Mouse (Mus musculus) kidney, postnatal 36 days (tissue): Measurements from ENCODE around the gene Car12.

ENCODE experiments used
- DNase-seq, 2 experiments: peaks; one replicate each; pipeline ENCODE4 v3.0.0; 2021 to 2022; ENCODE audit warnings: mixed read lengths in 2 of 2

Car12 gene

GRCm38 (mm10) chr9:66714022-66714515 is 583 bp downstream of the Car12 start:
- DNase-seq, result peak; percentile 59 to 64

DNA sequence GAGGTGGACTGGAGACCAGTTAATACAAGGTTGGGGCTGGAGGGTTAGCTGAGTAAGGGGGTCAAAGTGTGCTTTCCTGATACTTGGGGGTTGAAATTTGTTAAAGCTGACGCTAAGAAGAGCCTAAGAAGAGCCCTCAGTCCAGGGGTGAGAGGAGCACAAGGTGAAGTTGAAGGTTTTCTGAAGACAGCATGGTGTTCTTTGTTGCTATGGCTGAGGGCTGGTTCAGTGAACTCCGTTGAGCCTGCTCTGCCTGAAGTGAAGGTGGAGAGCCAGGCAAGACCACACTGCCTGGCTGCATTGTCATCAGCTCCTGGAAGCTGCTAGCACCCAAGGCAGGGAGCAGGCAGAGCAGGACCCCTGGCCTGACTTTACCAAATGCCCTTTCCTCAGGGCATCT is 1.9 kb downstream of the Car12 start:
- peak in 1 of 2 experiments; percentile 51 for DNase-seq

- DNase-seq, result no peak
These were observed 3.0 kb downstream of the Car12 start for GRCm38 (mm10) chr9:66716533-66716932.

DNA sequence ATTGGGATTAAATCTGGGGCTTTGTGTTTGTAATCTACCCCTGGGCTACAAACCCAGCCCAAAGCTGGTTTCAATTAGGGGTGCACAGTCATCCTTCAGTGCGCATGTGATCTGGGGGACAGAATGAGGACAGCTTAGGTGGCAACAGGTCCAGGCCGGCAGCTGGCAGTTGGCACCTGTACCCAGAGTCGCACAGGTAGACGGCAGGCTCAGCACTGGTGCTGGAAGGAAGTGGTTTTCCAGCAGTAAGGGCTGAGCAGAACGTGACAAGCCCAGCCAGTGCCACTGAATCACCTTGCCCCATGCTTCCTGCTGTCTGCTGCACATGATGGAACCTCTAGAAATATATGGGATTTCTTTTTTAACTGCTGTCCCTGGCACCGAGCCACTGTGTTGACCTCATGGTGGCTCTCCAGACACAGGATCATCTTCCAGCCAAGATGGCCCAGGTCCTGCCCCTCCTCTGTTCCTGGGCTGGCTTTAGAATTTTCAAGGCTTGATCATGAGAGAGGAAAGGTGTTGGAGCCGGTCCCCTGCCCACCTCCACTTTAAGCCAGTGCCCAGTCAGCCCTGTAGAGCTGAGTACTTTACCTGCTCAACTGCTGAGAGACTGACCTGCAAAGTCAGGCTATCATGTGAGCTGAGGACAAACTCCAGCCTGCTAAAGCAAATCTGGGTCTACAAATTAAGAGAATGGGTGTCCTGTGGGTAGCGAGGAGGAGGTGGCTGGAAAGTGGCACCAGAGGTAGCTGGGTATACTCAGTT is 7.4 kb downstream of the Car12 start:
- peak; percentile 75 to 85 for DNase-seq

DNA sequence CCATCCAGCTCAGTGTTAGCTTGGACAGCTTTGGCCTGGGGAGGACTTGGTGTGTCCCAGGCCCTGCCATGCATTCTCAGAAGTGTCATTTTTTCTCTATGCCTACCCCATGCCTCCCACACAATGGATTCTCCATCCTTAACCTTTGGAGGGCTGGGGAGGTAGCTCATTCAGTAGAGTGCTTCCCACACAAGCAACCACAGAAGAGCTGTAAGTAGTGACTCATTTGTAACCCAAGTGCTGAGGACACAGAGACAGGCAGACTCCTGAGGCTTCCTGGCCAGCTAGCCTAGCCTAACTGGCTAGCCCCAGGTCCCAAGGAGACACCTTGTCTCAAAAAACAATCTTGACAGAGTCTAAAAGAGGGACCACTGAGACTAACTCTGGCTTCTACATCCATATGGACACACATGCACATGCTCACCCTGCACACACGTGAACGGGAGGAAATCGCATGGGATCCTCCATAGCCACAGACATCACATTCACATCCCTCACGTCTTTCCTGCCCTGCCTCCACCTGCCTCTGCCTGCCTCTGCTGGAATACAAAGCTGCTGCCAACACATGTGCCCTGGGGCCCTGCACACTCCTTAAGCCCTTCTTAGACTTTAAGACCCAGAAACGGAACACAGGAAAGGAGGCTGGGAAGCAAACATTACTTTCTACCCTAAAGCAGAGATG is 8.8 kb downstream of the Car12 start:
- peak in 1 of 2 experiments; percentile 63 for DNase-seq

DNA sequence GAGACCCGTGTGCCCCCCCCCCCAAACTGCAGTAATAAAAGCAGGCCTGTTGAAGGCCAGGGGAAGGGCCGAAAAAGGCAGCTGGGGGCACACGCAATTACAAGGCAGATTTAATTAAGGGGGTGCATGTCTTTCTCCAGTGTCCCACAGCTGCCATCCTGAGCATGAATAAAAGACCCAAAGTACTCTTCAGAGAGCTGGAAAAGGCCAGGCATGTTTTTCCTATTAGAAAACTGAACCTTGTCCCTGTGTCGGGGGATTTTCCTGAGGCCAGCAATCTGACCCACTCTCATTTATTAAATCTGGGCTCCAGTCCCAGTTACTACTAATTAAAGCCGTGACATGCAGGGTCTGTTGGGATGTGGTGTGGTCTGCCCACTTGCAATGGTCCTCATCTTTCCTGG is 9.4 kb downstream of the Car12 start:
- peak in 1 of 2 experiments; percentile 63 for DNase-seq

GRCm38 (mm10) chr9:66725591-66725990 is 12.1 kb downstream of the Car12 start:
- no peak for DNase-seq

DNA sequence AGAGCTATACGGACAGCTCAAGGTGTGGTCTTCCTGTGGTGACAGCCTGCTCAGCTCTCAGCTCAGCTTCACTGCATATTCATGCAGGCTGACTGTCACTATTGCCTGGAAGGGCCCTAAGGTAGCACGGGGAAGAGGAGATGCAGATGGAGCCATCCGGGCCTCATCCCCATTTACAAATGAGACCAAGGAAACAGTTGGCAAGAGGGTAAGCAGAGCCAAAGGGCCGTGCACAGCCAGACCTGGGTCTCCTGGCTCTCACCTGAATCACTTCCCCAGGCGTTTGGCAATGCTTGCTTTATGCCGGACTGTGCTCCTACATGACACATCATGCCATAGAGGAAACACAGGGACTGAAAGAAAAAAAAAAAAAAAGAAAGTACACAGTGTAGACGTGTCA is 13.8 kb downstream of the Car12 start:
- no peak for DNase-seq

GRCm38 (mm10) chr9:66730556-66730955 is 17.1 kb downstream of the Car12 start:
- no peak for DNase-seq

- DNase-seq, result no peak
These were observed 17.8 kb downstream of the Car12 start for GRCm38 (mm10) chr9:66731284-66731683.

- DNase-seq, result peak; percentile 73 to 76
These were observed 19.6 kb downstream of the Car12 start for GRCm38 (mm10) chr9:66732791-66733691.

GRCm38 (mm10) chr9:66734568-66734967 is 21.1 kb downstream of the Car12 start:
- peak; percentile 66 to 69 for DNase-seq

GRCm38 (mm10) chr9:66735122-66735521 is 21.6 kb downstream of the Car12 start:
- no peak for DNase-seq

GRCm38 (mm10) chr9:66736016-66736415 is 22.5 kb downstream of the Car12 start:
- DNase-seq, result no peak

GRCm38 (mm10) chr9:66736551-66736950 is 23.1 kb downstream of the Car12 start:
- DNase-seq, result peak; percentile 84 to 95

- DNase-seq, result no peak
These were observed 26.0 kb downstream of the Car12 start for GRCm38 (mm10) chr9:66739516-66739915.

GRCm38 (mm10) chr9:66744531-66744930 is 31.0 kb downstream of the Car12 start:
- DNase-seq, result no peak

GRCm38 (mm10) chr9:66748390-66748789 is 34.9 kb downstream of the Car12 start:
- DNase-seq, result no peak

DNA sequence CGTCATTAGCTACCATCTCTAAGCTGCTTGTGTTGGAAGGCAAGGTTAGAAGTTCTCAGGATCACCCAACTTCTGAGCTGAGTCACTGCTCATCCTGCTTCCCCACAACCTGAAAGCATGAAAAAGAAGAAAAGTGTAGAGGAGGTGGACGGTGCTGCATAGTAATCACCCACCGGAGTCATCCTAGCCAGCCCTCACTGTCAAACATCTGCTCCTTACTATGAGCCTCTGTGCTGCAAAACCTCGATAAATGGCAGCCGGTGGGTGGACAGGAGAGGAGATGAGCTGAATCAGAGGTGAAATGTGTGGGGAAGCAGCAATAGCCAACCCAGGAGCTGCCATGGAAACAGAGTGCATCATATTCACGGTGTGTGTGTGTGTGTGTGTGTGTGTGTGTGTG is 39.4 kb downstream of the Car12 start:
- DNase-seq, result no peak

DNA sequence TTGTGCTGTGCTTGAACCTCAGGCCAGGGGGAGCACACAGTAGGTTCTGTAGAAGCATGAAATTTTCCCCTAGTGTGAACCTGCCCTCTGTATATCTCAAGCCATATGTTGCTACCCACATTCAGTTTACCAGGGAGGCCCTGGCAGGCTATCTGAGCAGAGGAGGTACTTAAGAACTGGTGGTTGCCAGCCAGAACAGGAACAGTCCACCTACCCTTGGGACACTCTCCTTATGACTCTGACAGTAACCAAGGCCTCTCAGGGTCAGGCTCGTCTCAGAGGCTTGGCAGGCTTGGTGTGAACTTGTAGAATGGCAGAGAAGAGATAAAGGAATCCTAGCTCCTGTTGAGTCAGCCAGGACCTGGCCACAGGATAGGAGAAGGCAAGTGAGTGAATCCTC is 47.5 kb downstream of the Car12 start:
- DNase-seq, result peak; percentile 51 to 55

DNA sequence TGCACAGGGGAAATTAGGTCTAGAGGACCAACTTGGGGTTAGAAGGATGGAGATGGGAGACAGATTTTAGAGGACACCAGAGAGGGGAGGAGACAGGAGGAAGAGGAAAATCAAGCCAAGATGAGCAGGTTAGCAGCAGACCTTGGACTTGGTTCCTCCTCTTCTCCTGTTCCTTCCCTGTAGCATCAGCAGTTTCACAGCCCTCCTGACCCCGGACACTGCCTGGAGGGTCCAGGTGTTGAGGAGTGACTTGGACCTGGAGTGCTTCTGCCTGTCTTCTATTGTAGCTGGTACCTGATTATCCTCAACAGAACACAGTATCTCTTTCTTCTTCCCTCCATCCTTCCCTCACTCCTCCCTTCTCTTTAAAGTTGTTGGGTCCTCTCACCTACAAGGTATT is 55.2 kb downstream of the Car12 start:
- peak; percentile 58 to 67 for DNase-seq

- peak; percentile 82 to 91 for DNase-seq
These were observed 55.8 kb downstream of the Car12 start for GRCm38 (mm10) chr9:66769275-66769674.

- peak; percentile 44 to 76 for DNase-seq
These were observed 57.2 kb downstream of the Car12 start for GRCm38 (mm10) chr9:66770701-66771100.
